Mouse (Mus musculus): ENCODE data around the gene Sptssb. TPM values are rescaled to one million over a fixed set of nuclear protein-coding genes. Genes with fewer than 3 reads are reported as not detected.

Gene Sptssb
- polyA plus RNA-seq, 1 experiment = 0.31 TPM

DNA sequence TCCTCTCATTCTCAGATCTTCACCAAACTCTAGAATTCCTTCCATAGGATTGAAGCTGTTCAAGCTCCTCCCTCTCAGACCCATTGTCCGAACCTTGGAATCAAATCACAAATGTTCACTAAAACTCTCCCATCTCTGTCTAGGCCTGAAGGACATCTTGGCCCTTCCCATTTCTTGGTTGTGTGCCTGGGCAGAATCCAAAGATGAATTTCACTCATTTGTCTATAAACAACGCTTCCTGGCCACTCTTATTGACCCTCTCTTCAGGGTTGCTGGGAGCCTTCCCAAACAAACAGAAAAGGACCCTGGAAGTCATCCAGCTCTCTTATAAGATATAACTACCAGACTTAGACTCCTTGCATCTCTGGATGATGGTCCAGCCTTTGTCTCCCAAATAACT lies 61.8 kb downstream of the Sptssb start:
- DNase-seq (ENCODE audit: low read depth) = no peak
- no peak for TF ChIP-seq POLR2A (IDR thresholded peaks at IDR 0.05; ENCODE audit: borderline replicate concordance, extremely low read depth, insufficient read depth, insufficient read length, poor library complexity, severe bottlenecking)
- no peak for TF ChIP-seq CTCF (IDR thresholded peaks at IDR 0.05; ENCODE audit: borderline replicate concordance, extremely low read depth, insufficient read depth, insufficient read length)

- peak; percentile 2 for DNase-seq (ENCODE audit: low read depth)
- TF ChIP-seq POLR2A (IDR thresholded peaks at IDR 0.05; ENCODE audit: borderline replicate concordance, extremely low read depth, insufficient read depth, insufficient read length, poor library complexity, severe bottlenecking) = no peak
- no peak for TF ChIP-seq CTCF (IDR thresholded peaks at IDR 0.05; ENCODE audit: borderline replicate concordance, extremely low read depth, insufficient read depth, insufficient read length)
Observed at GRCm38 (mm10) chr3:69797533-69797932, 62.2 kb downstream of the Sptssb start.

DNA sequence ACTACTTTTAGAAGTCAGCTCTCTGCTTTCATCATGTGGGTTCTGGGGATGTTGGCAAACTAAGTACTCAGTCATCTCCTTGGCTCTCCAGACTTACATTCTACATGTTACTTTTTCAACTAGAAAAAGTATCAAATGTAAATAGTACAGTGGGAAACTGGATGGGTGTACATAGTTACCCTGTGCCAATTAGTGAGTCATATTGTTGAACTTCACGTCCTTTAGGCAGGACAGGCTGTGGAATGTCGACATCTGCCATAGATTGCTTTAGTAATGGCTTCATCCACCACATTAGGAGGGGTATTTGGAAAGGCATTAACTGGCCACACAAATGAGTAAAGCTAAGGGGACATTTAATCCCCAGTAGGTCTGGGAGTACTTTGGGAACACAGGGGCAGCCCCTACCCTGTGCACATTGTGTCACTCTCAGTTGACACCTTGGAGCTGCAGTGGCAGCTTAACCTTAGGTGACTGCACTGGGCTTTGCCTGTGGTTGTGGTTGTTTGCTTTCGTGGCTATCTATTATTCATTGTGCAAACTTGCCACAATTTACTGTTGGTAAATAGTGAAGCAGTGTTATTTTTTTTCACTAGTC lies 66.8 kb downstream of the Sptssb start:
- no peak for DNase-seq (ENCODE audit: low read depth)
- TF ChIP-seq CTCF (IDR thresholded peaks at IDR 0.05; ENCODE audit: borderline replicate concordance, extremely low read depth, insufficient read depth, insufficient read length) = no peak
- no peak for TF ChIP-seq POLR2A (IDR thresholded peaks at IDR 0.05; ENCODE audit: borderline replicate concordance, extremely low read depth, insufficient read depth, insufficient read length, poor library complexity, severe bottlenecking)

- TF ChIP-seq CTCF (IDR thresholded peaks at IDR 0.05; ENCODE audit: borderline replicate concordance, extremely low read depth, insufficient read depth, insufficient read length) (no peak), POLR2A (IDR thresholded peaks at IDR 0.05; ENCODE audit: borderline replicate concordance, extremely low read depth, insufficient read depth, insufficient read length, poor library complexity, severe bottlenecking) (no peak)
- DNase-seq (ENCODE audit: low read depth) = no peak
Observed at GRCm38 (mm10) chr3:69779246-69779796, 80.4 kb downstream of the Sptssb start.

DNA sequence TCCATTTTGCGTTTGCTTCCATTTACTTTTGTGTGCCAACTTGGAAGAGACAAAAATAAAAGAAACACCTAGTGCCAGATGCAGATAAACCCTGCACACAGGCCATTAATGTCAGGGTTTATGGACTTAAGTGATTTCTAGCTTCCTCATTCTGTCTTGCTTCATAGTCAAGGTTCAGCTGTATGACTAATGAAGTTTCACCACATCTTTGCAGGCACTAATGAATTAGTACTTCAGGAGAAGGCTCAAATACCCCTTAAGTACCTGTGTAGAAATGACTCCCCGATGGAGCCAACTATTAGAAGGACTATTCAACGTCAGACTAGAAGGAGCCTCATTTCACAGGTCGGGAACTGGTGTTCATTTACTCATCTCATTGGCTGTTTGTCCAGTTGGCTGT lies 86.4 kb downstream of the Sptssb start:
- TF ChIP-seq CTCF (IDR thresholded peaks at IDR 0.05; ENCODE audit: borderline replicate concordance, extremely low read depth, insufficient read depth, insufficient read length) = no peak
- TF ChIP-seq POLR2A (IDR thresholded peaks at IDR 0.05; ENCODE audit: borderline replicate concordance, extremely low read depth, insufficient read depth, insufficient read length, poor library complexity, severe bottlenecking) = no peak
- DNase-seq (ENCODE audit: low read depth) = no peak

Other genes starting within 250 kb of the Sptssb start
- gene Nmd3, start 138.0 kb downstream of the Sptssb start, polyA plus RNA-seq (2012; rRNA removed) = 35.4 and 37.0 TPM in 2 replicates
- gene Otol1, start 147.7 kb upstream of the Sptssb start, polyA plus RNA-seq (2012; rRNA removed) = 0.05 TPM in 1 of 2 replicates, not detected in the other